Mouse (Mus musculus) neural tube, embryonic 15.5 days (tissue): ENCODE data around the gene Slc12a5. TPM values are rescaled to one million over a fixed set of nuclear protein-coding genes. Genes with fewer than 3 reads are reported as not detected.

Experiments used
- ATAC-seq: fragments of 200-750 bp; cut with Nextera tagmentation; 2 replicates; pipeline ENCODE4 v1.8.0; 2017; ENCODE audit warnings: mild to moderate bottlenecking, moderate TSS enrichment, moderate library complexity; ENCODE audit not compliant: low FRiP score
- H3K27ac ChIP-seq: fragments of 300-500 bp; sonication (generic); replicated peaks from 2 replicates; pipeline ENCODE4 v1.5.1; 2015; ENCODE audit warnings: mild to moderate bottlenecking, inconsistent platforms
- H3K27me3 ChIP-seq: fragments of 300-500 bp; sonication (generic); replicated peaks from 2 replicates; pipeline ENCODE4 v1.6.1; 2015; ENCODE audit warnings: inconsistent platforms
- H3K36me3 ChIP-seq: fragments of 300-500 bp; sonication (generic); 2 replicates; pipeline ENCODE4 v1.6.1; 2015; ENCODE audit warnings: inconsistent platforms
- H3K4me1 ChIP-seq: fragments of 300-500 bp; sonication (generic); 2 replicates; pipeline ENCODE4 v1.6.1; 2015; ENCODE audit warnings: inconsistent platforms
- H3K4me2 ChIP-seq: fragments of 300-500 bp; sonication (generic); 2 replicates; pipeline ENCODE4 v1.6.1; 2015; ENCODE audit warnings: inconsistent platforms, mild to moderate bottlenecking, moderate library complexity
- H3K4me3 ChIP-seq: fragments of 300-500 bp; sonication (generic); replicated peaks from 2 replicates; pipeline ENCODE4 v1.5.1; 2015; ENCODE audit warnings: mild to moderate bottlenecking, inconsistent platforms
- H3K9ac ChIP-seq: fragments of 300-500 bp; sonication (generic); replicated peaks from 2 replicates; pipeline ENCODE4 v1.6.1; 2015; ENCODE audit warnings: mild to moderate bottlenecking, inconsistent platforms
- H3K9me3 ChIP-seq: fragments of 300-500 bp; sonication (generic); replicated peaks from 2 replicates; pipeline ENCODE4 v1.6.1; 2016; ENCODE audit warnings: inconsistent platforms
- WGBS: fragments of 180-500 bp; shearing (Covaris S2); methylation state at CpG from one replicate; pipeline ENCODE4 v1.1.7; 2015; ENCODE audit warnings: mixed read lengths; 5-methylcytosine and 5-hydroxymethylcytosine counted together
- polyA plus RNA-seq: library from polyadenylated mRNA; unstranded; fragments of >200 nt; fragmentation: Nextera tagmentation; extraction: Ambion mirVana; gene quantifications from 2 replicates; pipeline ENCODE4 v1.2.1, GENCODE M21; 2015

Gene Slc12a5
- polyA plus RNA-seq, 1 experiment from 2014 or later, result 61.8 TPM

DNA sequence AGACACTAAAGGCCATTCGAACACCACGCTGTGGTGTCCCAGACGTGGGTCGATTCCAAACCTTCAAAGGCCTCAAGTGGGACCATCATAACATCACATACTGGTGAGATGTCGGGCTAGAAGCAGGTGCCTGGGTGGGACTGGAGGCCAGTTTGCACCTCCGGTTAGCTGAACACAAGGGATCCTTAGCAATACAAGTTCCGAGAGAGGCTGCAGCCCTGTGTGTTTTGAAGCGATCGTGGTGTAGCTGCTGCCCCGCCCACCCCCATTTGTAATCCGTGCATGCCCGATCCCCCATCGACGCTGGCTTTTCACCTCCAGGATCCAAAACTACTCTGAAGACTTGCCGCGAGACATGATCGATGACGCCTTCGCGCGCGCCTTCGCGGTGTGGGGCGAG, 11.6 kb upstream of the Slc12a5 start:
- Histone ChIP-seq H3K27me3 (peaks cover 68% of the 10 kb centered on the region), H3K4me3 (peak overlapping the region; percentile 7), H3K9ac (0 out of 2 replicates have a peak overlapping the region, but pooled peaks have one; percentile 1), H3K27ac (no peak overlapping the region), H3K4me2 (peak overlapping the region; percentile 47), H3K4me1 (peaks cover 24% of the 10 kb centered on the region), H3K36me3 (no peaks in the 10 kb centered on the region), H3K9me3 (no peaks in the 10 kb centered on the region)
- 5% methylated on average over 25 of the region's 25 CpGs for WGBS
- ATAC-seq, result no peak

DNA sequence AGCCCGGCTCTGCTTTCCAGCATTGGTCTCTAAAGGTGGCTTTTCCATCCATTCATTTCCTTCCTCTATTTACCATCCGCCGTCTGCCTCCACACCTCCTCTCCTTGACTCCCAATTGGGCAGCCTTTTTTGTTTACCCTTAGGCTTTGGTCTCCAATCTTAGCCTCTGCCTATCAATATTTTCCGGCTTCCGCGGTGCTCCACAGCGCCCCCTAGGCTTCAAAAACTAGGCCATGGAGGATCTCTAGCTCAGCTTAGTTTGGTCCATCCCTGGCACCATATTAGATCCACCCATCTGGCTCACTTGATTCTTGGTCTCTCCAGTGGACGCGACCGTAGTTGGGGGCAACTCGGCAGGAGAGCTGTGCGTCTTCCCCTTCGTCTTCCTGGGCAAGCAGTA, 10.1 kb upstream of the Slc12a5 start:
- Histone ChIP-seq H3K27ac (no peak overlapping the region), H3K4me2 (no peak overlapping the region), H3K9me3 (no peaks in the 10 kb centered on the region), H3K36me3 (no peaks in the 10 kb centered on the region), H3K27me3 (peaks cover 77% of the 10 kb centered on the region), H3K4me1 (peaks cover 24% of the 10 kb centered on the region), H3K9ac (no peak overlapping the region), H3K4me3 (no peak overlapping the region)
- no peak for ATAC-seq
- WGBS, result 26% methylated on average over 13 of the region's 13 CpGs

DNA sequence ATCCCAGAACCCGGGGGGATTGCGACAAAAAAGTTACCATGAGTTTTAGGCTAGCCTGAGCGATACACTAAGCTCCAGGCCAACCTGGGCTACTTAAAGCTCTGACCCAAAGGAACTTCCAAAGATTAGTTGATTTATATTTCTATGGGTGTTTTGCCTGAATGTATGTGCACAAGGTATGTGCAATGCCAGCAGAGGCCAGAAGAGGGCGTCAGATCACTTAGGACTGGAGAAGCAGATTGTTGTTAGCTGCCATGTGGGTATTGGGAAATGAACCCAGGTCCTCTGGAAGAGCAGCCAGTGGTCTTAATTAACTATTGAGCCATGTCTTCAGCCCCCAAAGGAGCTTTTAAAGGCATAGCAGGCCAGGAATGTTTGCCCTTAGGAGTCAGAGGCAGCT, 8.9 kb upstream of the Slc12a5 start:
- no peak overlapping the region for H3K4me3 ChIP-seq
- no peaks in the 10 kb centered on the region for H3K9me3 ChIP-seq
- ATAC-seq, result no peak
- no peak overlapping the region for H3K4me2 ChIP-seq
- WGBS, result 86% methylated on average over 4 of the region's 4 CpGs
- no peak overlapping the region for H3K9ac ChIP-seq
- peaks cover 24% of the 10 kb centered on the region for H3K4me1 ChIP-seq
- peaks cover 79% of the 10 kb centered on the region for H3K27me3 ChIP-seq
- no peaks in the 10 kb centered on the region for H3K36me3 ChIP-seq
- no peak overlapping the region for H3K27ac ChIP-seq

DNA sequence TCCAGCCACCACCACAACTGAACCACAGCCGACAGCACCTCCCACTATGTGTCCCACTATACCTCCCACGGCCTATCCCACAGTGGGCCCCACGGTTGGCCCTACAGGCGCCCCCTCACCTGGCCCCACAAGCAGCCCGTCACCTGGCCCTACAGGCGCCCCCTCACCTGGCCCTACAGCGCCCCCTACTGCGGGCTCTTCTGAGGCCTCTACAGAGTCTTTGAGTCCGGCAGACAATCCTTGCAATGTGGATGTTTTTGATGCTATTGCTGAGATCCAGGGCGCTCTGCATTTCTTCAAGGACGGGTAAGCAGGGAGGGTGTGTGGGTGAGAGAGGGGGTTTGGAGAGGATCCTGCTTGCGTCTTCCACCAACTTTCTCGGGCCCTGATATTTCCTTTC, 8.2 kb upstream of the Slc12a5 start:
- H3K9me3 ChIP-seq, result no peaks in the 10 kb centered on the region
- H3K4me3 ChIP-seq, result no peak overlapping the region
- no peak overlapping the region for H3K9ac ChIP-seq
- WGBS, result 40% methylated on average over 13 of the region's 13 CpGs
- peaks cover 24% of the 10 kb centered on the region for H3K4me1 ChIP-seq
- H3K27ac ChIP-seq, result no peak overlapping the region
- H3K4me2 ChIP-seq, result no peak overlapping the region
- no peaks in the 10 kb centered on the region for H3K36me3 ChIP-seq
- no peak for ATAC-seq
- peaks cover 72% of the 10 kb centered on the region for H3K27me3 ChIP-seq

DNA sequence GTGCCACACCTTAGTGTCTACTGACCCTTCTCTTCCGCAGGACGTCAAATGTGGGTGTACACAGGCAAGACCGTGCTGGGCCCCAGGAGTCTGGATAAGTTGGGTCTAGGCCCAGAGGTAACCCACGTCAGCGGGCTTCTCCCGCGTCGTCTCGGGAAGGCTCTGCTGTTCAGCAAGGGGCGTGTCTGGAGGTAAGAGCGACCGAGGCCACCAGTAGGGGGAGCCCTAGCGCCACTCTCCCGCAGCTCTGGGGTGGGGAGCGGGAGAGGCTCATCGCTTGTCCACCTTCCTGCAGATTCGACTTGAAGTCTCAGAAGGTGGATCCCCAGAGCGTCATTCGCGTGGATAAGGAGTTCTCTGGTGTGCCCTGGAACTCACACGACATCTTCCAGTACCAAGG, 7.4 kb upstream of the Slc12a5 start:
- 0 out of 2 replicates have a peak overlapping the region, but pooled peaks have one; percentile 1 for H3K4me3 ChIP-seq
- peaks cover 20% of the 10 kb centered on the region for H3K4me1 ChIP-seq
- H3K27ac ChIP-seq, result no peak overlapping the region
- H3K27me3 ChIP-seq, result peaks cover 66% of the 10 kb centered on the region
- 2% methylated on average over 21 of the region's 21 CpGs for WGBS
- H3K36me3 ChIP-seq, result no peaks in the 10 kb centered on the region
- H3K9me3 ChIP-seq, result no peaks in the 10 kb centered on the region
- peak; percentile 71 for ATAC-seq
- no peak overlapping the region for H3K9ac ChIP-seq
- H3K4me2 ChIP-seq, result peak overlapping the region; percentile 43

DNA sequence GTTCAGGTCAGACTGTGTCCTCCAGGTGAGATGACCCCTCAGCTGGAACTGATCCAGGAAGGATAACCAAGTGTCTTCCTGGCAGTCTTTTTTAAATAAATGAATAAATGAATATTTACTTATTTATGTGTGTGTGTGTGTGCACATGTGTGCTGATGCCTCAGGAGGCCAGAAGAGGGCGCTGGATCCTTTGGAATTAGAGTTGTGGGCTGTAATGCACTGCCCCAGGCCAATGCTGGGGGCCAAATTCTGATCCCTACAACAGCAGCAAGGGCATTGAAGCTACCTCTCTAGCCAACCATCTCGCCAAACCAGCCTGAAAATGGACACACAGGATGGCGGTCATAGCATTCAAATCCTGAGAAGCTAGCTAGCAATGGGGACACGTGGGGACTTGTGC, 4.9 kb upstream of the Slc12a5 start:
- ATAC-seq, result no peak
- no peaks in the 10 kb centered on the region for H3K9me3 ChIP-seq

DNA sequence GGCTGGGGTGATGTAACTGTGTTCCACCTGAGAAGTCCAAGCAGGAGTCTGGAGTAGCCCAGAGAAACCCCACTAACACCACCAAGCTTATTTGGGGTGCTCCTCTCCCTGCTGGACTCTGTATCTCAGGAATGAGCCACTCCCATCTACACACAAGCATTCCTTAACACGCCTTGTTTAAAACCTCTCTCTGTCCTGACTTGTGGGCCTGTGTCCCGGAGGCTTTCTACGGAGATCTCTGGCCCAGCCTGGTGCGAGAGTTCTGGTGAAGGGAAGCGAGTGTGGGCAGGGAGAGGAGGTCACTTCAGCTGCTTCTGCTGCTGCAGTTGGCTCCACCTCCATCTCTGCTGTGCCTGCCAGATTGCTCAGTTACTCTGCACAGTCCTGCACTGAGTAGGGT, 4.4 kb upstream of the Slc12a5 start:
- no peak for ATAC-seq
- Histone ChIP-seq H3K27me3 (peaks cover 36% of the 10 kb centered on the region), H3K4me1 (peaks cover 18% of the 10 kb centered on the region), H3K9ac (no peak overlapping the region), H3K27ac (no peak overlapping the region), H3K4me3 (no peak overlapping the region), H3K36me3 (no peaks in the 10 kb centered on the region), H3K4me2 (no peak overlapping the region), H3K9me3 (no peaks in the 10 kb centered on the region)
- WGBS, result 78% methylated on average over 5 of the region's 5 CpGs

More for the DNA sequence above, 4.9 kb upstream of the Slc12a5 start:
- peaks cover 41% of the 10 kb centered on the region for H3K27me3 ChIP-seq
- H3K36me3 ChIP-seq, result no peaks in the 10 kb centered on the region
- no peak overlapping the region for H3K4me3 ChIP-seq
- no peak overlapping the region for H3K9ac ChIP-seq
- no peak overlapping the region for H3K4me2 ChIP-seq
- H3K27ac ChIP-seq, result no peak overlapping the region
- 82% methylated on average over 4 of the region's 4 CpGs for WGBS
- peaks cover 15% of the 10 kb centered on the region for H3K4me1 ChIP-seq

DNA sequence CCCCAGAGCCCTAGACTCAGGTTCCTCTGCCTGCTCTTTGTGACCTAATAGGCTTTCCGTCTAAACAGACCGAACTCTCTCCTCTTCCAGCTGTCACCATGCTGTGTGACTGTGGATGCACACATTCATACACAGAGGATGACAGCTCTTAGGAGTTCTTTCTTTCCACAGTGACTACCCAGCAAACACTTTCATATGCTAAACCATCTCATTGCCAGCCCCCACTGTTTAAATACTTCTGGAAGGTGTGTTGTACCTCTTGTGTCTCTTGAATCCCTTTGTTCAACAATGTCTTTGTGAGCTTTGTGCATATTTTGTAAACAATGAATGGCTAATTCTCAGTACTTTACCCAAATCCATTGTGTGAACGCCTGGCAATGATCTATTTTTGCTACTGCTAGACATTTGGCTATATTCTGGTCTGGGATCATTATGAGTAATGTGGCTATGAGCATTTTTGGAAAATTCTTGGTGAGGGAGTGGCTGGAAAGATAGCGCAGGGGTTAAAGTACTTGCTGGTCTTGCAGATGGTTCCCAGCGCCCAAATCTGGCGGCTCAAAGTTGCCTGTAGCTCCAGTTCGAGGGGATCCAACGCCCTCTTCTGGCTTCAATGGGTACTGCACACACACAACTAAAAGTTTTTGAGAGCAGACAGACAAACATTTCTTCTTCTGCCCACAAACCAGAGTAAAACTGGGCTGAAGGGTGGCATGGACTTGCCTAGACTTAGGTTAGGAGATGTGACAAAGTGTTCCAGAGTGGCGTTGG, 2.9 kb upstream of the Slc12a5 start:
- no peak overlapping the region for H3K27ac ChIP-seq
- no peak overlapping the region for H3K4me2 ChIP-seq
- 70% methylated on average over 9 of the region's 9 CpGs for WGBS
- no peak overlapping the region for H3K9ac ChIP-seq
- ATAC-seq, result no peak
- no peaks in the 10 kb centered on the region for H3K36me3 ChIP-seq
- peaks cover 23% of the 10 kb centered on the region for H3K27me3 ChIP-seq
- H3K4me3 ChIP-seq, result no peak overlapping the region
- H3K4me1 ChIP-seq, result peaks cover 32% of the 10 kb centered on the region
- H3K9me3 ChIP-seq, result no peaks in the 10 kb centered on the region

DNA sequence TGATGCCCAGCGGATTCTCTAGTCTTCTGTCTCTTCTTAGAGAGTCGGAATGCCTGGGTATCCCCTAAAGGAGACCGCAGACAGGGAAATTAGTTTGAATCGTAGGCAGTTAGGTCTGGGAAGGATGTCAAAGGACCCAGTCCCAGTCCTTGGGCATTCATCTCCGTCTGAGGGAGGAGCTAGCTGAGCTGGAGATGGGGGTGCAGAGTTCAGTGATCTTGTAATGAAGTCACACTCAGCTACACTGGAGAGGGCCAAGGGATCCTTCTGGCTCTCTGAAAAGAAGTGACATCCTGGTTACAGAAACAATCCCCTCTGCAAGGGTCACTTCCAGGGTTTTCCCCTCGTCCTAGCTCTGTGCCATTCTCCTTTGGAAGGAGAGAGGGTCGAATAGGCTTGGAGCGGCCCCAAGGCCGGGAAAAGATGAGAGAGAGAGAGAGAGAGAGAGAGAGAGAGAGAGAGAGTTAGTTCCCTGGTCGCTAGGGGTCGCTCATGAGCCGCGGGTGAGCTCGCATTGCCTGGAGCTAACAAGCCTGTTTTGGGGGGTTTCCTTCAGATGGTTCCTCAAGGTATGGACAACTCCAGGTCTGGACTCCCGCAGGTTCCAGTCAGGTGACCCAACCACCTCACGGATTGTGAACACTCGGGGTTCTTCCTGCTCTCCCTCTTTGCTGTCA, 1.0 kb downstream of the Slc12a5 start:
- H3K27ac ChIP-seq, result peak overlapping the region; percentile 67
- H3K27me3 ChIP-seq, result no peaks in the 10 kb centered on the region; the same call in 1 of the 2 replicates
- H3K4me2 ChIP-seq, result peak overlapping the region; percentile 76
- peak; percentile 18; the same call in 1 of the 2 replicates for ATAC-seq
- H3K4me3 ChIP-seq, result peak overlapping the region; percentile 60
- no peaks in the 10 kb centered on the region for H3K36me3 ChIP-seq
- peaks cover 51% of the 10 kb centered on the region for H3K4me1 ChIP-seq
- WGBS, result 9% methylated on average over 17 of the region's 17 CpGs
- H3K9ac ChIP-seq, result peak overlapping the region; percentile 68
- no peaks in the 10 kb centered on the region for H3K9me3 ChIP-seq

DNA sequence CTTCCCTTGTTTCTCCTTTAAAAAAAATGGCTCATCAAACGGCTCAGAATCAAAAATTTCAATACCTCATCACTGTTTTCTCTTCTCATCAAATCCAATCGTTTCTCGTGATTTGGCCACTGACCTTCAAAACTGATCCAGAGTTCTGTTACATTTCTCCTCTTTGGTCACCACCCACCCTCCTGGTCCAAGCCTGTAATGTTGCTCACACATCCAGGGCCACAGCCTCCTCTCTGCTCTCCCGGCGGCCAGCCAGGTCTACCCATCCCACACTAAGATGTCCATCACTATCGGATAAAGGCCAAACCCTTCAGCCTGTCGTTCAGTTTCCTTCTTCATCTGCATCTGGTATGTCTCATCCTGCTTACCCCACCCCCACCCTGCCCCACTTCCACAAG, 1.6 kb downstream of the Slc12a5 start:
- H3K36me3 ChIP-seq, result no peaks in the 10 kb centered on the region
- H3K4me2 ChIP-seq, result peak overlapping the region; percentile 76
- H3K9me3 ChIP-seq, result no peaks in the 10 kb centered on the region
- ATAC-seq, result no peak
- 0 out of 2 replicates have a peak overlapping the region, but pooled peaks have one; percentile 68 for H3K9ac ChIP-seq
- whole genome bisulfite sequencing, result 52% methylated on average over 7 of the region's 7 CpGs
- H3K27me3 ChIP-seq, result peaks cover 3% of the 10 kb centered on the region
- no peak overlapping the region for H3K27ac ChIP-seq
- H3K4me1 ChIP-seq, result peaks cover 54% of the 10 kb centered on the region
- H3K4me3 ChIP-seq, result peak overlapping the region; percentile 60; the same call in 1 of the 2 replicates

DNA sequence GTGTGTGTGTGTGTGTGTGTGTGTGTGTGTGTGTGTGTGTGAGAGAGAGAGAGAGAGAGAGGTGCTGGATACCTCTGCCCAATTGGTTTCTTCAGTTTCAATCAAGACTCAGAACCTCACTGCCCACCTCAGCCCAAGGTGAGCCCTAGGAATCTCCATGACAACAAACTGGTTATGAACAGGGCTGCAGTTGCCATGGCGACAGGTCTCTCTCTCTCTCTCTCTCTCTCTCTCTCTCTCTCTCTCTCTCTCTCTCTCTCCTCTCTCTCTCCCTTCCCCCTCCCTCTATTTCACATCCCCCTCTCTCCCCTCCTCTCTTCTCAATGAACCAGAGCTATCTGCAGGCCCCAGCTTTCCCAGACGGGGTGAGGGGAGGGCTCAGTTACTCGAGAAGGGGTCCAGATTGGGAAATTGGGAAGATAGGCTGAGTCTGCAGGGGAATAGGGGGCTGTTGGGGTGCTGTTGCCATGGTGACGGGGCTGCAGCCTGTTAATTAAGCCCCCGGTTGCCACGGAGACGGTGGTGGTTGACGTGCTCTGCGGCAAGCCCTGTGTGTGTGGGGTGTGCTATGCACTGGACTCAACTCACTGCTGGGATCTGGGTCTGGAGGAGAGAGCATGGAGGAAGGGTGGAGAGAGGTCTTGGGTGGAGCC, 3.8 kb downstream of the Slc12a5 start:
- Histone ChIP-seq H3K27ac (peak overlapping the region; percentile 87), H3K36me3 (no peaks in the 10 kb centered on the region), H3K27me3 (peaks cover 15% of the 10 kb centered on the region), H3K4me2 (peak overlapping the region; percentile 52), H3K9me3 (no peaks in the 10 kb centered on the region), H3K4me3 (peak overlapping the region; percentile 16; the same call in 1 of the 2 replicates), H3K9ac (no peak overlapping the region), H3K4me1 (peaks cover 74% of the 10 kb centered on the region)
- peak; percentile 45 for ATAC-seq
- 15% methylated on average over 9 of the region's 9 CpGs for WGBS
